Mouse (Mus musculus) stomach, embryonic 14.5 days (tissue): ENCODE results near the gene Hcn2. TPM values are rescaled to one million over a fixed set of nuclear protein-coding genes. Genes with fewer than 3 reads are reported as not detected.

ENCODE experiments used
- ATAC-seq: fragments of 200-750 bp; cut with Nextera tagmentation; 2 replicates; pipeline ENCODE4 v1.8.0; 2017; ENCODE audit warnings: low read depth, moderate TSS enrichment; ENCODE audit not compliant: insufficient number of reproducible peaks, insufficient read depth, low FRiP score
- H3K27ac ChIP-seq: fragments of 300-500 bp; sonication (generic); 2 replicates; pipeline ENCODE4 v1.5.1; 2014; ENCODE audit warnings: mild to moderate bottlenecking, low read length, moderate library complexity, mixed read lengths
- H3K27me3 ChIP-seq: fragments of 300-500 bp; sonication (generic); 2 replicates; pipeline ENCODE4 v1.6.1; 2014; ENCODE audit warnings: low read length, control low read depth, mixed read lengths; ENCODE audit not compliant: control insufficient read depth, insufficient read depth
- H3K36me3 ChIP-seq: fragments of 300-500 bp; sonication (generic); 2 replicates; pipeline ENCODE4 v1.6.1; 2014; ENCODE audit warnings: mild to moderate bottlenecking, control low read depth, low read length, moderate library complexity, mixed read lengths; ENCODE audit not compliant: control insufficient read depth, insufficient read depth
- H3K4me1 ChIP-seq: fragments of 300-500 bp; sonication (generic); 2 replicates; pipeline ENCODE4 v1.6.1; 2014; ENCODE audit warnings: low read length, control low read depth, mixed read lengths; ENCODE audit not compliant: control insufficient read depth, insufficient read depth
- H3K4me2 ChIP-seq: fragments of 300-500 bp; sonication (generic); replicated peaks from 2 replicates; pipeline ENCODE4 v1.6.1; 2014; ENCODE audit warnings: low read depth, low read length, control low read depth
- H3K4me3 ChIP-seq: fragments of 300-500 bp; sonication (generic); 2 replicates; pipeline ENCODE4 v1.5.1; 2014; ENCODE audit warnings: low read depth, low read length, control low read depth
- H3K9ac ChIP-seq: fragments of 300-500 bp; sonication (generic); replicated peaks from 2 replicates; pipeline ENCODE4 v1.6.1; 2014; ENCODE audit warnings: low read depth, mild to moderate bottlenecking, control low read depth, low read length, moderate library complexity, mixed read lengths
- H3K9me3 ChIP-seq: fragments of 300-500 bp; sonication (generic); 2 replicates; pipeline ENCODE4 v1.6.1; 2016; ENCODE audit warnings: low read depth, low read length, control low read depth; ENCODE audit not compliant: control insufficient read depth
- WGBS: fragments of 180-500 bp; shearing (Covaris S2); extraction: QIAGEN DNeasy Blood & Tissue Kit; methylation state at CpG from one replicate; pipeline ENCODE4 v1.1.7; 2014; 5-methylcytosine and 5-hydroxymethylcytosine counted together
- polyA plus RNA-seq: library from polyadenylated mRNA; unstranded; fragments of >200 nt; fragmentation: Nextera tagmentation; extraction: Ambion mirVana; gene quantifications from 2 replicates; pipeline ENCODE4 v1.2.1, GENCODE M21; 2014

Hcn2 gene
- polyA plus RNA-seq, 1 experiment from 2014 or later, result 0.10 TPM

DNA sequence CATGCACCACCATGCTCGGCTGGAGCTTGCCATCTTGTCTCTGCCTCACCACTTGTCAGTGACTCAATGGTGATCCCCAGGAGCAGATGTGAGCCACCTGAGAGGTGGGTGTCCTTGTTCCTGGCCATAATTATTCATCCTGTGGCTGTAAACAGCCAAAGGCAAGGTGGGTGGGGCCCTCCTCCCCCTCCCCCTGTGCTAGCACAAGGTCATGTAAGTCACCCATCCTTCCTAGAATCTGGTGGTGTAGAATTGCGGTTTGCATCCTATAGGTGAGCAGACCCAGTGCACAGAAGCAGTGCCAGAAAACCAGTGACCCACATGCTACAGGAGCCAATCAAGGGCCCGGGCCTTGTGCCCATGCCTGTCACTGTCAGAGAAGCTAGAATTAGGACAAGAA lies 43.4 kb upstream of the Hcn2 start:
- no peak for ATAC-seq

GRCm38 (mm10) chr10:79675346-79676035 lies 40.9 kb upstream of the Hcn2 start:
- no peak overlapping the region for H3K27ac ChIP-seq
- H3K4me1 ChIP-seq, result peaks cover 2% of the 10 kb centered on the region
- H3K4me2 ChIP-seq, result no peak overlapping the region
- H3K27me3 ChIP-seq, result no peaks in the 10 kb centered on the region
- no peak overlapping the region for H3K9ac ChIP-seq
- no peaks in the 10 kb centered on the region for H3K9me3 ChIP-seq
- ATAC-seq, result no peak
- WGBS, result 51% methylated on average over 44 of the region's 44 CpGs
- H3K36me3 ChIP-seq, result no peaks in the 10 kb centered on the region
- H3K4me3 ChIP-seq, result no peak overlapping the region

More for the DNA sequence above, 43.4 kb upstream of the Hcn2 start:
- Histone ChIP-seq H3K9ac (no peak overlapping the region), H3K27ac (no peak overlapping the region), H3K4me3 (no peak overlapping the region), H3K4me1 (peaks cover 7% of the 10 kb centered on the region), H3K4me2 (no peak overlapping the region), H3K27me3 (no peaks in the 10 kb centered on the region), H3K36me3 (no peaks in the 10 kb centered on the region), H3K9me3 (no peaks in the 10 kb centered on the region)
- 90% methylated on average over 3 of the region's 3 CpGs for WGBS

GRCm38 (mm10) chr10:79680606-79681495 lies 35.6 kb upstream of the Hcn2 start:
- WGBS, result 29% methylated on average over 11 of the region's 11 CpGs
- peaks cover 20% of the 10 kb centered on the region for H3K36me3 ChIP-seq
- H3K4me3 ChIP-seq, result peak overlapping the region; percentile 68
- H3K4me2 ChIP-seq, result peak overlapping the region; percentile 60
- no peaks in the 10 kb centered on the region for H3K27me3 ChIP-seq
- ATAC-seq, result peak; percentile 16; the same call in 1 of the 2 replicates
- H3K9me3 ChIP-seq, result no peaks in the 10 kb centered on the region
- no peak overlapping the region; the same call in 1 of the 2 replicates for H3K9ac ChIP-seq
- H3K27ac ChIP-seq, result peak overlapping the region; percentile 59; the same call in 1 of the 2 replicates
- H3K4me1 ChIP-seq, result peaks cover 18% of the 10 kb centered on the region; the same call in 1 of the 2 replicates

- Histone ChIP-seq H3K4me3 (peak within 1 kb of the TSS; percentile 68), H3K4me2 (peak within 1 kb of the TSS; percentile 90), H3K36me3 (peaks cover 28% of the 10 kb centered on the region), H3K27me3 (no peaks in the 10 kb centered on the region), H3K4me1 (peaks cover 18% of the 10 kb centered on the region; the same call in 1 of the 2 replicates), H3K27ac (peak within 1 kb of the TSS; percentile 75; the same call in 1 of the 2 replicates), H3K9ac (peak within 1 kb of the TSS; percentile 85), H3K9me3 (no peaks in the 10 kb centered on the region)
- peak; percentile 93 for ATAC-seq
- whole genome bisulfite sequencing, result under 1% methylated on average over 64 of the region's 84 CpGs
Observed at GRCm38 (mm10) chr10:79681591-79682245, 34.7 kb upstream of the Hcn2 start, which contains the start of gene Cdc34. Cdc34 (plus strand) TSS chr10:79682195.

GRCm38 (mm10) chr10:79682551-79682915 lies 33.9 kb upstream of the Hcn2 start:
- peak overlapping the region; percentile 90 for H3K4me2 ChIP-seq
- H3K4me3 ChIP-seq, result peak overlapping the region; percentile 68
- H3K27me3 ChIP-seq, result no peaks in the 10 kb centered on the region
- no peaks in the 10 kb centered on the region for H3K9me3 ChIP-seq
- peak overlapping the region; percentile 75; the same call in 1 of the 2 replicates for H3K27ac ChIP-seq
- H3K36me3 ChIP-seq, result peaks cover 35% of the 10 kb centered on the region
- H3K4me1 ChIP-seq, result peaks cover 18% of the 10 kb centered on the region; the same call in 1 of the 2 replicates
- 0% methylated on average over 10 of the region's 10 CpGs for WGBS
- no peak for ATAC-seq
- peak overlapping the region; percentile 85 for H3K9ac ChIP-seq

DNA sequence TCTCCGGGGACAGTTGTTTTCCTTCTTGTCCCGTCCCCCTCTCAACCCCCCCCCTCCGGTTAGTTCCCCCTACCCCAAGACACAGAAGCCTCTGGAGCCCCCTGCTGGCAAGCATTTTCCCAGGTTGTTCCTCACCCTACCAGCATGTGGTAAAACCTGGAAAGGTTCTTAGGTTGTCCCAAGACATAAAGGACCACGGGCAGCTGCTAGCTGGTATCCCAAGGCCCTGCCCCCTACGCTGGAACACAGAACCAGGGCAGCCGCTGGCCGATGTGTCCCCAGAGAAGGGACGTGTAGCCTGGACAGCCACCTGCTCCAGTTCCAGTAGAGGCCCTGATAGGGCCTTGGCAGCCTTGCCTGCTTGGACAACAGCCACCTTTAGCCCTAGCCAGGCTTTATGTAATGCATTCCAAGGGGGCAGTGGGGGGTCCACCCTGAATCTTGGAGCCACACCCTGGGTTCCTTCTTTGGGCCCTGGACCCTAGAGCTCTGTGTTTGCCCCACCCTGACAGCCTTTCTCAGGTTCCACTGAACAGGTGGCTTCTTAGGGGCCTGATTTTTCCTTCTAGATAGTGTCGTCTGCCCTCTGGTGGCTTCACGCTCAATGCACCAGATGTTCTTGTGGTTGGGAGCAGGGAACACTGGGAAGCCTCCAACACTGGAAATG lies 33.4 kb upstream of the Hcn2 start:
- Histone ChIP-seq H3K4me1 (peaks cover 18% of the 10 kb centered on the region; the same call in 1 of the 2 replicates), H3K4me3 (peak overlapping the region; percentile 68), H3K27me3 (no peaks in the 10 kb centered on the region), H3K4me2 (peak overlapping the region; percentile 90), H3K27ac (peak overlapping the region; percentile 75; the same call in 1 of the 2 replicates), H3K36me3 (peaks cover 39% of the 10 kb centered on the region), H3K9me3 (no peaks in the 10 kb centered on the region), H3K9ac (peak overlapping the region; percentile 85)
- no peak for ATAC-seq
- 6% methylated on average over 10 of the region's 10 CpGs for WGBS

DNA sequence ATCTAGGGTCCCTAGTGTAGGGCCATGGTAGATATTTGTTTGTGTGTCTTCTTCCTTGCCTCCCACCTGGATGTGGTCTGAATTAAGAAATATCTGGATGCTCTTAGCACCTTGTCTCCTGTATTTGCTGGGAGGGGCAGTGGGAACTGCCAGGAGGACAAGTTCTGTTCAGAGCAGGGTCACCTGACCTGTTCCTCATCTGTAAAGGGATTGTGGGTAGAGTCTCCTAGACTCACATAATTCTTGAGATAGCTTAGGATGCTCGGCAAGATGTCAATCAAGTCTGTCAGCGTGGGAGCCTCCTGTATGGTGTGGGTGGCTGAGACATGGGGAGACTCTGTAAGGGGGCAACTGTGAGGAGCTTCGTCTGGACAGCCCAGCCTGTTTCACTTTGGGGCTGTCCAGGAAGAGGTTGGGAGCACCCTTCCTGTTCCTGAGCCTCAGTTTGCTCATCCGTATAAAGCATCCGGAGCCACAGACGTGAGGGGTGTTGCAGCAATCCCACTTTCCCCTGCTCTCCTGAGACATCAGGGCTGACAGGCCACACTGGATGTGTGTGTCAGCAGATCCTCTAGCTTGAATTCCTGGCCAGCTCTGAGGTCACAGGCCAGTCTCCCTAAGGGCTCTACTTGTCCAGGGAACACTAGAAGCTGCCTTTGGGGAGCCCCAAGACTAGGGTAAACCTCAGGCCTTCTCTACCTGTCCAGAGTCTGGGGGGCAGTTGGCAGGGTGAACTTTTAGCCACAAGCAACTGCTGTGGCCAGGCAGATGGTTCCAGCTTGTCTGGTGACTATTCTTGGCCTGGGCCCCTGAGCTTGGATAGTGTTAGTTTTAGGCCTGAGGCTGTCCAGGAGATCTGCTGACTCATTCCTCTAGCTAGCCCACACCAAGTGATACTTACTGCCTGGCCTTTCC lies 32.5 kb upstream of the Hcn2 start:
- H3K9ac ChIP-seq, result no peak overlapping the region; the same call in 1 of the 2 replicates
- WGBS, result 84% methylated on average over 6 of the region's 6 CpGs
- no peak for ATAC-seq
- peak overlapping the region; percentile 90; the same call in 1 of the 2 replicates for H3K4me2 ChIP-seq
- H3K4me1 ChIP-seq, result peaks cover 18% of the 10 kb centered on the region; the same call in 1 of the 2 replicates
- H3K36me3 ChIP-seq, result peaks cover 48% of the 10 kb centered on the region
- H3K9me3 ChIP-seq, result no peaks in the 10 kb centered on the region
- no peaks in the 10 kb centered on the region for H3K27me3 ChIP-seq
- H3K27ac ChIP-seq, result no peak overlapping the region
- H3K4me3 ChIP-seq, result peak overlapping the region; percentile 68; the same call in 1 of the 2 replicates
